Mouse (Mus musculus) spleen, postnatal 10 days (tissue): ENCODE results near the gene Fubp1.

Experiments
- DNase-seq, 2 experiments: peaks; one replicate each; pipeline ENCODE4 v3.0.0; 2021 to 2022; ENCODE audit warnings: low spot score in 2 of 2

The Fubp1 gene

GRCm38 (mm10) chr3:152235805-152236204 is 25.6 kb downstream of the Fubp1 start:
- DNase-seq = no peak

- peak in 1 of 2 experiments; percentile 48 for DNase-seq
These were observed 28.6 kb downstream of the Fubp1 start for GRCm38 (mm10) chr3:152238836-152239235.

DNA sequence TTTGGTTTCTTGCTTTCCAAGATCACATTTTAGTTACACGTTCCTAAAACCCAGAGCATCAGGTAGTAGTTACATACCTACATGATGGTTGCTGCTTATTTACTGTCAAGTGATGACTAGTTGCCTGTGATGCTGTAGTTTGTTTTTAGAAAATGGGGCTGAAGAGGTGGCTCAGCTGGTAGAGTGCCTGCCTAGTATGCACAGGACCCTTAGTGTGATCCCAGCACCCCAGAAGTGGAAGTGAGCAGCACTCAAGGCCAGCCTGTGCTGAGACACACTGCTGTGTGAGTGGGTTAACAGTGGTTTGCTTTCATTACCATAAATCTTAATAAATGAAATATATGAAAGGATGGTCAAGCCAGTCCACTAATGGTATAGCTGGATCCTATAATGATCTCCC is 29.4 kb downstream of the Fubp1 start:
- no peak for DNase-seq

DNA sequence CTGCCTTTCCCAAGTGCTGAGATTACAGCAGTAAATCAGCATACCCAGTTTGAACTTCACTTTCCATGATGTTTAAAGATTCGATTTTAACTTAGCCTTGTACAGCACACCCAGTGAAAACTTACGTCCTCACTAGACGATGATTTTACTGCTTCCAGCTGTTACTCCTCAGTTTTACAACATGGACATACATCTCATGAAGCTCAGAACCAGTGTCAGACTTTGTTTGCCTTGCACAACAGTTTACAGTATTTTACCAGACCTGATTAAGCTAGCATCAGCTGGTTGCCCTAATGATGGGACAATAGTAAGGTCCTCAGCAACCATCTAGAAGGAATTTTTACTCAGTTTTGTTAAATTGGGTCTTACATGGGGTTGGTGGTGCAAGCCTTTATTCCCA is 30.9 kb downstream of the Fubp1 start:
- no peak for DNase-seq

- DNase-seq = no peak
These were observed 33.1 kb downstream of the Fubp1 start for GRCm38 (mm10) chr3:152243304-152243703.

DNA sequence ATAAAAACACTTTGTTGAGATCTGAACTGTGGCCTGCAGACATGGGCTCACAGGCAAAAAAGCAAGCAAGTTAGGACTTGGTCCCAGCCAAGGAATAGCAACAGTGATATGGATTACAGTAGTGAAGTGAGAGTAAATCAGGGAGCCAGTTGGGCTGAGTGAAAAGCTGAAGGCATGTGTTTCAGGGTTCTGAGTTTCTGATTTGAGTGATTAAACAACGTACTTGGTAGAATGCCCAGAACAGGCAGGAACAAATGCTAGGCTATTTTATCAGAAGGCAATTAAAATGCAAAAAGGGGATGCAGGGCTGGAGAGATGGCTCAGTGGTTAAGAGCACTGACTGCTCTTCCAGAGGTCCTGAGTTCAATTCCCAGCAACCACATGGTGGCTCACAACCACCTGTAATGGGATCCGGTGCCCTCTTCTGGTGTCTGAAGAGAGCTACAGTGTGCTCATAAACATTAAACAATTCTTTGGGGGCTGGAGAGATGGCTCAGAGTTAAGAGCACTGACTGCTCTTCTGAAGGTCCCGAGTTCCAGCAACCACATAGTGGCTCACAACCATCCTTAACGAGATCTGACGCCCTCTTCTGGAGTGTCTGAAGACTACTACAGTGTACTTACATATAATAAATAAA is 35.2 kb downstream of the Fubp1 start:
- no peak for DNase-seq

GRCm38 (mm10) chr3:152247708-152248107 is 37.5 kb downstream of the Fubp1 start:
- DNase-seq = no peak

DNA sequence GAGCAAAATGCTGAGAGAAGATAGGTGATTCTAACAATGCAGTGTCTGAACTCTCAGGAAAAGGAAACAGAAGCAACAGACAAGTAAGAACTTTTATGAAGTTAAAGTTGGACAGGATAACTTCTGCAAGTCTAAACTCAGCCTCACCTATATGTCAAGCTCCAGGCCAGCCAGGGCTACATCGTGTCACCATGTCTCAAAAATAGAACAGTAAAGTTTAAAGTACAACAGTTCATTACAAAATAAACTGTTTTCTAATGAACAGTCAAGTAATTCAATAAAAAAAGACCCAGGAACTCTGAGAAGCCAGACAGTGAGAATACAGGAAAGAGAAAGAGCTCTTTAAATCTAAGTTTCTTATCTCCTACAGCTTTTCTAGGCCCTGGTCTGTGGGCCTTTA is 40.3 kb downstream of the Fubp1 start:
- no peak for DNase-seq

DNA sequence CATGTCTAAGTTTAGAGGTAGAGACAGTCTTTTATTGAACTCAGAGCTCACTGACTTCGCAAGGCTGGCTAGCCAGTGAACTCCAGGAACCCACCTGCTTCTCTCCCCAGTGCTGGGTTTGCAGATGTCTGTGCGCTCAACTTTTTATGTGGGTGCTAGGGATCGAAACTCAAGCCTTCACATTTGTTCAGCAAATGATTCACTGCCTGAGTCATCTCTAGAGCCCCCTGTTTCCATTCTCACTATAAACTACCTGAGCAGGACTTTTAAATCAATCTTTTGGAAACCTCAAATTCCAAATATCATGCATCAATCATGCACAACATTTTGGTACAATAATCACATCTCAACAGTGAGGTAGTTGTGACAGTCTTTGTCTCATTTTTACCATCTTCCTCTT is 47.3 kb downstream of the Fubp1 start:
- no peak for DNase-seq

DNA sequence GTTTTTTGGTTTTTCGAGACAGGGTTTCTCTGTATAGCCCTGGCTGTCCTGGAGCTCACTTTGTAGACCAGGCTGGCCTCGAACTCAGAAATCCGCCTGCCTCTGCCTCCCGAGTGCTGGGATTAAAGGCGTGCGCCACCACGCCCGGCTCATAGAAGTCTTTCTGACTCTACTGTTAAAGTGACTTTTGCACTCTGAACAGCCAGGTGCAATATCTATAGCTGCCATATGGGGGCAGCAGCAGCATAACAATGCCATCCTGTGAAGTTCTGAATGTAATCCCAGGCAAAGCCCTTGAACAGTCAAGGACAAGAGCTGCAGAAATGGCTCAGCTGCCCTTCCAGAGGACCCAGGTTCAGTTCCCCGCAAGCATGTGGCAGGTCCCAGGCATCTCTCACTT is 49.2 kb downstream of the Fubp1 start:
- DNase-seq = peak; percentile 52 to 76

DNA sequence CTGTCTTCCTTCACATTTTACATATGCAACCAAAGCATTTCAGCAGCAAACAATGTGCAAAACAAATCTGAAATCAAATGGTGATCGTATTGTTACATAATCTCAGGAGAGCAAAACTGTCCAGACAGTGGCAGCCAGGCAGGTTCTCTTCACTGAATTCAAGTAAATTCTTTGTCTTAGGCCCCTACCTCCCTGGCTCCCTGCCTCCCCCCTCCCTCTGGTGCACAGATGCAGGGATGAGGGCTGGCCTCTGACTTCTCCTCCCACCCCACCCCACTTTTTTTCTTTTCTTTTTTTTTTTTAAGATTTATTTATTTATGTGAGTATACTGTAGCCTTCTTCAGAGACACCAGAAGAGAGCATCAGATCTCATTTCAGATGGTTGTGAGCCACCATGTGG is 50.1 kb downstream of the Fubp1 start:
- no peak for DNase-seq

DNA sequence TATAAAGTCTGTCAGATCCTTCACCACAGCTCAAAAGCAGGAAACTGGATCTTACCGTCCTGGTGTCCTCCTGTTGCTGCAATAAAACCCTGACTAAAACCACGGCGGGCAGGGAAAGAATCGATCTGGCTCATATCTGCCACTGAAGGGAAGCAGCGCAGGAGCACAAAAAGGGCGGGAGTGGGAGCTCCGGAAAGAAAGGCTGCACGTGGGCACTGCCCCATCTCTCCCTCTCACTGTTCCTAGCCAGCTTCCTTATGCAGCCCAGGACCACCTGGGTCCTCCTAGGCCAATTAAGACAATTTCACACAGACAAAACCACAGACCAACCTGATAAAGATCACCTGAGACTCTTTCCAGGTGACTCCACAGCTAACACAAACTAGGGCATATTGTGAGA is 51.2 kb downstream of the Fubp1 start:
- DNase-seq = no peak

GRCm38 (mm10) chr3:152261948-152262347 is 51.7 kb downstream of the Fubp1 start:
- no peak for DNase-seq

GRCm38 (mm10) chr3:152264374-152264773 is 54.2 kb downstream of the Fubp1 start:
- DNase-seq = no peak

- no peak for DNase-seq
These were observed 54.6 kb downstream of the Fubp1 start for GRCm38 (mm10) chr3:152264830-152265229.

- DNase-seq = peak in 1 of 2 experiments; percentile 30
These were observed 55.3 kb downstream of the Fubp1 start for GRCm38 (mm10) chr3:152265351-152266035.

DNA sequence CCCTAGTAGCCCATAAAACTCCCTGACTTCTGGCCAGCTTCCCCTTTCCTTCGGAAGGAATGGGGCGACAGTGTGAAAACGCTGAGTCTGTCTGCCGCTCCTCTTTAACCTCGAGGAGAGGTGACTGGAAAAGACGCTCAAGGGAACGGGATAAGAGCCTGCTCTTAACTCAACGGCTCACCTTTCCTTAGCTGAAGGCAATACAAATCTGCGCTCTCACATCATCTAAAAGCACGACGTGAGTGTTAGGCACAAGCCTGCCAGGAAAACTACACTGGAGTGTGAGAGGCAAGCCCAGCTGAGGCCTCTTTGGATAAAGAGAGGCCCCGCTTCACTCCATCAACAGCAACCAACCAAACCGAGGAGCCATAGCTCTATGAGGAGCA is 55.8 kb downstream of the Fubp1 start, which contains the start of gene Nexn:
Gene Nexn, minus strand, starts transcription at position 315 of the 386 bp plus-strand sequence.
- no peak for DNase-seq

DNA sequence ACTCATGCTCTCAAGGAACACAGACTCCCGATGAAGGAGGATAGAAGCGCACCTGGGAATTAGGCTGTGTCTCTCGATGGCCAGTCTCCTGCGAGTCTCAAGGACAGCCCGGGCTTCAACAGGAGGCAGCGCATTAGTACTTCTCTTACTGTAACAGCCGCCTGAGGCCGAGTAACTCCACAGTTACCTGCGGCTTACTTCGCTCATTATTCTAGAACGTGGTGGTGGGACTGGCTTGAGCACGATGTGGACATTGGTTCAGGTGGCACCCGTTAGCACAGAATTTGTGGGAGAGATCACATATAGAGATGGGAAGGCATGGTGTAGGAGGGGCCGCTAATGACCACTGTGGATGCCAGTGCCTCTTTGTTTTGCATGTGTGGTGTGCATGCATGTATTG is 57.9 kb downstream of the Fubp1 start:
- DNase-seq = no peak

GRCm38 (mm10) chr3:152271071-152271710 is 61.0 kb downstream of the Fubp1 start:
- DNase-seq = no peak

- no peak for DNase-seq
These were observed 61.7 kb downstream of the Fubp1 start for GRCm38 (mm10) chr3:152271876-152272275.

DNA sequence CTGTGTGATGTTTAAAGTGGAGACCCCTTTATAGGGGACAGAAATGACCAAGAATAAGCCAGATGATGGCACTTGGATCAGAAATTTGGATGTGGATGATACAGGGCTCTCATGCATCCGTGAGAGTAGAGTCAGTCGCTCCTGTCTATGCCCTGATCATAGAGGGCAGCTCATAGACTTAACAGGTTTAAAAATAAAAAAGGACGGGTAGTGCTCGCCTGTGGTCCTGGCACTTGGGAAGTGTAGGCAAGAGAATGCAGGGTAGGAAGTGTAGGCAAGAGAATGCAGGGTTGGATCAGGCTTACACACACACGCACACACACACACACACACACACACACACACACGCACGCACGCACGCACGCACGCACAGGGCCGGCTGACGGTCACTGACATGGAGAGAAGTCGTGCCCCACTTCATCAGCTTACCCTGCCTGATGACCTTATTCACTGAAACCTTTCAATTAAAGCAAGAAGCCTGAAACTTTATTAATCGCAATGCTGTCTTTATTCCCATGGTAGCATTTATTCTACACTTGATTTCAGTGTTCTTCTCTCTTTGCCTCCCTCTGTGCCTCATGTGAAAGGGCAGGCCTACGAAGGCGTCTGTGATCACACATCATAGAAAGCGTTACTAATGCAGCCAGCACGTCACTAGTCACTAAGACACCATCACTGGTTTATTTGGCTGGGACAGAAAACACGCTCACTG is 62.9 kb downstream of the Fubp1 start:
- no peak for DNase-seq

DNA sequence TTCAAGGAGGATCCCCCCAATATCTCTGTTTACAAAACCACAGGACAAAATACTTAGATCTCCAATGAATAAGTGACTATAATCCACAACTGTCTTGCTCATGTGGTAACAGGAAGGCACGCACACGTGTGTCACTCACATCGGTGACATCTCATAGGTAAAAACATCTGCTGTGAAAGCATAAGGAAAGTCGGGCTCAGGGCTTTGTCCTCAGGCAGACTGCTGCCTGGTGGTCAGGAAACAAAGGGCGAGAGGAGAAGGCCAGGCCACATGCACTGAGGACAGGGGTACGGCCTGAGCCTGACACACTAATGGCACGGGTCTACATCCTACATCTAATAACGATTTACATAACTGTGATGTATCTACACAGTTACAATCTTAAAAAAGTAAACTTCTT is 64.8 kb downstream of the Fubp1 start:
- no peak for DNase-seq
